Mouse (Mus musculus) G1E-ER4 (cell line): ENCODE data around the gene Usp20. TPM values are rescaled to one million over a fixed set of nuclear protein-coding genes. Genes with fewer than 3 reads are reported as not detected.

Experiments
- GATA1 ChIP-seq: IDR thresholded peaks from one replicate; pipeline ENCODE4 v1.8.0; 2012; ENCODE audit warnings: low read length, inconsistent platforms
- polyA plus RNA-seq: library from polyadenylated mRNA; stranded (reverse); fragments of >175 nt; gene quantifications from 2 replicates; pipeline ENCODE4 v1.2.3, GENCODE M21; 2012

Usp20 gene
- polyA plus RNA-seq, 1 experiment, result 6.3 TPM

GRCm38 (mm10) chr2:31053851-31054340 lies 71.8 kb downstream of the Usp20 start:
- no peak for TF ChIP-seq GATA1

DNA sequence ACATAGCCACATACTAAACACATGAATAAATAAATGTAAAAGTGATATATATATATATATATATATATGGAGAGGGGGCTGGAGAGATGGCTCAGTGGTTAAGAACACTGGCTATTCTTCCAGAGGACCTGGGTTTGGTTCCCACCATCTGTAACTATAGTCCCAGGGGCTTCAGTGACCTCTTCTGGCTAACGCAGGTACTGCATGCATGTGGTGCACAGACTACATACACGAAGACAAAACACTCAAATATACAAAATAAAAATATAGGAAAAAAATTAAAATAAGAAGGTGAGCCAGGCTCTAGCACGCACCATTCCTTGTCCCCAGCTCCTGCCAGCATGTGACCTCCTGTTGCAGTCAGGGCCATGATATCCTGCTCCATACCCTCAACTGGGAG lies 74.0 kb downstream of the Usp20 start:
- TF ChIP-seq GATA1, result no peak

GRCm38 (mm10) chr2:31057549-31058177 lies 75.6 kb downstream of the Usp20 start:
- no peak for TF ChIP-seq GATA1

DNA sequence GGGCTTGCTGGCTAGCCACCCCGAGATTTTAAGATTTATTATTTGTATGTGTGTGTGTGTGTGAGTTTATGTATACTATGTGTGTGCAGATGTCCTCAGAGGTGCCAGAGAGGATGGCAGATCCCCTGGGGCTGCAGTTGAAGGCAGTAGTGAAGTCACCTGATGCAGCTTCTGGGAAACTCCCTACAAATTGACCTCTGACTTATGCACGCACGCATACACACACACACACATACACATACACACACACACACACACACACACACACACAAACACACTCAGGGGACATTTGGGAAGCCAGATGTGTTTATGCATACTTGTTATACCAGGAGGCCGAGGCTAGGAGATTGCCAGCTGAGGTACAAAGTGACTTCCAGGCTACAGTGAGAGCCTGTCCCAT lies 76.4 kb downstream of the Usp20 start:
- no peak for TF ChIP-seq GATA1

DNA sequence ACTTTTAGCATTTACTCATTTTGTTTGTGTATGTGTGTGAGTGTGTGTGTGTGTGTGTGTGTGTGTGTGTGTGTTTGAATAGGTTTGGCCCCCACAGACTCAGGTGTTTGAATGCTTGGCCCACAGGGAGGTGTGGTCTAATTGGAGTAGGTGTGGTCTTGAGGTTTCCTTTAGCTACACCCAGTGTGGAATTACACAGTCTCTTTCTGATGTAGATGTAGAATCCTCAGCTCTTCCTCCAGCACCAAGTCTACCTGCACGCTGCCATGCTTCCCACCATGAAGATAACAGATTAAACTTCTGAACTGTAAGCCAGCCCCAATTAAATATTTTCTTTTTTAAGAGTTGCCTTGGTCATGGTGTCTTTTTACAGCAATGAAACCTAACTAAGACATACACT lies 78.2 kb downstream of the Usp20 start:
- TF ChIP-seq GATA1, result no peak

GRCm38 (mm10) chr2:31060787-31061730 lies 79.0 kb downstream of the Usp20 start:
- TF ChIP-seq GATA1, result no peak

GRCm38 (mm10) chr2:31061868-31062628 lies 80.0 kb downstream of the Usp20 start:
- TF ChIP-seq GATA1, result no peak

- no peak for TF ChIP-seq GATA1
Measured at GRCm38 (mm10) chr2:31066019-31066789, 84.1 kb downstream of the Usp20 start.

GRCm38 (mm10) chr2:31067059-31067595 lies 85.0 kb downstream of the Usp20 start:
- TF ChIP-seq GATA1, result no peak

GRCm38 (mm10) chr2:31067696-31068245 lies 85.7 kb downstream of the Usp20 start:
- TF ChIP-seq GATA1, result no peak

GRCm38 (mm10) chr2:31068246-31069113 lies 86.4 kb downstream of the Usp20 start:
- no peak for TF ChIP-seq GATA1

DNA sequence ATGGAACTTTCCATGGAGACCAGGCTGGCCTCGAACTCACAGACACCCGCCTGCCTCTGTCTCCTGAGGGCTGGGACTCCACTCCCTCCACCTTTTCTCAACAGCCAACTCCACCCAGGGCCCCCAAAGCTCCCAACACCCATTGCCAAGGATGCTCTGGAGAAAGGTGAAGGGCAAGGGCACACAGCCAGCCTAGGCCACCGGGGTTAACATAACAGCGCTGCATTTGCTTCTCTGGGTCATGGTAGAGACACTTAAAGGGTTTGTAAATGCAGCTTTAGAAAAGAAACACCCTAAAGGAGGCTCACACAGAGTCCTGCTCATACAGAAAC lies 87.0 kb downstream of the Usp20 start:
- no peak for TF ChIP-seq GATA1

DNA sequence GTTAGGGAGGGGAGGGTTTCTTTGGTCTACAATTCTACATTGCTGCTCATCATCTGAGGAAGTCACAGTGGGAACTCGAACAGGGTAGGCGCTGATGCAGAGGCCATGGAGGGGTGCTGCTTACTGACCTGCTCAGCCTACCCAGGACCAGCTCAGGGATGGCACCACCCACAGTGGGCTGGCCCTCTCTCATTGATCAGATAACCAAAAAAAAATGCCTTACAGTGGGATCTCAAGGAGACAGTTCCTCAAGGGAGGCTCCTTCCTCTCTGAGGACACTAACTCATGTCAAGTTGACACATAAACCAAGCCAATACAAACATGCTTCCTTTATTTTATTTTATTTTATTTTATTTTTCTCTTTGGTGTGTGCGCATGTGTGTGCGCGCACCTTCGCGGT lies 87.4 kb downstream of the Usp20 start:
- no peak for TF ChIP-seq GATA1

Other genes starting within 250 kb of the Usp20 start
- not detected in 2 replicates for gene 1700001O22Rik, start 178.6 kb upstream of the Usp20 start, polyA plus RNA-seq
- gene Ntmt1, start 174.5 kb upstream of the Usp20 start, polyA plus RNA-seq, result 68.9 and 78.9 TPM in 2 replicates
- 44.5 and 49.3 TPM in 2 replicates for gene Asb6, start 151.9 kb upstream of the Usp20 start, polyA plus RNA-seq
- not detected in 2 replicates for gene Prrx2, start 147.3 kb upstream of the Usp20 start, polyA plus RNA-seq
- gene Ptges, start 52.4 kb upstream of the Usp20 start, polyA plus RNA-seq, result not detected in 2 replicates
- gene Tor1b, start 29.3 kb upstream of the Usp20 start, polyA plus RNA-seq, result 19.3 and 19.9 TPM in 2 replicates
- gene Tor1a, start 14.3 kb upstream of the Usp20 start, polyA plus RNA-seq, result 95.5 and 111 TPM in 2 replicates
- gene BC005624, start 78 bp upstream of the Usp20 start, polyA plus RNA-seq, result 10.4 and 24.1 TPM in 2 replicates
- gene Fnbp1, start 159.7 kb downstream of the Usp20 start, polyA plus RNA-seq, result 56.4 and 90.3 TPM in 2 replicates
- gene Gpr107, start 170.0 kb downstream of the Usp20 start, polyA plus RNA-seq, result 7.7 and 8.7 TPM in 2 replicates